8 mouse cellular contexts compared by ENCODE assay signal in genomic region chr19:45047935-45048643, GRCm38 (mm10). TPM values are rescaled to one million over a fixed set of nuclear protein-coding genes. Genes with fewer than 3 reads are reported as not detected.
DNase-seq lines count a peak whose midpoint lies in the region; ATAC-seq lines count a peak whose summit lies in the region.

No protein-coding gene starts in this region.

- peak; percentile 65 for ATAC-seq in forebrain, embryonic 13.5 days
- peak; percentile 45 for ATAC-seq in hindbrain, embryonic 11.5 days (ENCODE audit: low FRiP score)
- peak; percentile 71 for ATAC-seq in lung, embryonic 16.5 days (ENCODE audit: low read depth)

- peaks cover 19% of the 10 kb centered on the region for H3K27me3 ChIP-seq in forebrain, embryonic 13.5 days
- H3K27me3 ChIP-seq in hindbrain, embryonic 11.5 days (ENCODE audit: control insufficient read depth, insufficient read depth, low read length), result peaks cover 15% of the 10 kb centered on the region
- H3K27me3 ChIP-seq in lung, embryonic 16.5 days (ENCODE audit: control insufficient read depth, insufficient read depth, low read depth, low read length), result peaks cover 17% of the 10 kb centered on the region

- peak overlapping the region; percentile 54 for H3K4me3 ChIP-seq in forebrain, embryonic 13.5 days
- H3K4me3 ChIP-seq in hindbrain, embryonic 11.5 days (ENCODE audit: low read depth, low read length), result peak overlapping the region; percentile 46
- H3K4me3 ChIP-seq in lung, embryonic 16.5 days (ENCODE audit: low read length), result peak overlapping the region; percentile 58

- DNase-seq in CD8-positive naive resting alpha-beta T cell, adult 2 months (ENCODE audit: low read depth in 2 of 2, low spot score in 2 of 2), result peak; percentile 64 to 72
- DNase-seq in brain, adult 2 months (ENCODE audit: low read depth, low spot score), result peak; percentile 95
- DNase-seq in hindbrain, embryonic 11.5 days (ENCODE audit: low spot score), result no peak
- DNase-seq in layer of hippocampus, postnatal 14 days (ENCODE audit: low spot score in 2 of 2), result peak; percentile 71 to 85
- DNase-seq in right cerebral cortex, postnatal 10 days (ENCODE audit: low spot score in 2 of 2), result peak; percentile 79 to 92
- no peak for DNase-seq in ovary, postnatal 10 days (ENCODE audit: low spot score)

- H3K4me1 ChIP-seq in forebrain, embryonic 13.5 days, result peaks cover 43% of the 10 kb centered on the region
- peaks cover 8% of the 10 kb centered on the region; the same call in 1 of the 2 replicates for H3K4me1 ChIP-seq in hindbrain, embryonic 11.5 days (replicated peaks; ENCODE audit: control insufficient read depth, insufficient read depth, low read length)
- H3K4me1 ChIP-seq in lung, embryonic 16.5 days (replicated peaks; ENCODE audit: control insufficient read depth, insufficient read depth, low read length), result peaks cover 20% of the 10 kb centered on the region

- H3K36me3 ChIP-seq in forebrain, embryonic 13.5 days (ENCODE audit: poor library complexity, severe bottlenecking), result peaks cover 22% of the 10 kb centered on the region
- no peaks in the 10 kb centered on the region for H3K36me3 ChIP-seq in hindbrain, embryonic 11.5 days (ENCODE audit: control insufficient read depth, insufficient read depth, low read length)
- H3K36me3 ChIP-seq in lung, embryonic 16.5 days (ENCODE audit: control insufficient read depth, insufficient read depth, low read length), result peaks cover 6% of the 10 kb centered on the region; the same call in 1 of the 2 replicates

- peak overlapping the region; percentile 87 for H3K27ac ChIP-seq in forebrain, embryonic 13.5 days
- H3K27ac ChIP-seq in hindbrain, embryonic 11.5 days (ENCODE audit: low read depth, low read length), result peak overlapping the region; percentile 43; the same call in 1 of the 2 replicates
- H3K27ac ChIP-seq in lung, embryonic 16.5 days (ENCODE audit: low read length), result peak overlapping the region; percentile 94

- peak overlapping the region; percentile 68 for H3K4me2 ChIP-seq in forebrain, embryonic 13.5 days
- peak overlapping the region; percentile 55 for H3K4me2 ChIP-seq in hindbrain, embryonic 11.5 days (replicated peaks; ENCODE audit: low read depth, low read length)
- H3K4me2 ChIP-seq in lung, embryonic 16.5 days (ENCODE audit: low read depth, low read length), result peak overlapping the region; percentile 79

- no peaks in the 10 kb centered on the region for H3K9me3 ChIP-seq in forebrain, embryonic 13.5 days (replicated peaks)
- H3K9me3 ChIP-seq in hindbrain, embryonic 11.5 days (ENCODE audit: control insufficient read depth, low read length), result no peaks in the 10 kb centered on the region
- no peaks in the 10 kb centered on the region for H3K9me3 ChIP-seq in lung, embryonic 16.5 days (ENCODE audit: control insufficient read depth, low read length)

- peak overlapping the region; percentile 77 for H3K9ac ChIP-seq in forebrain, embryonic 13.5 days
- H3K9ac ChIP-seq in hindbrain, embryonic 11.5 days (ENCODE audit: low read depth, low read length), result peak overlapping the region; percentile 74
- peak overlapping the region; percentile 69 for H3K9ac ChIP-seq in lung, embryonic 16.5 days (ENCODE audit: low read length)

- whole genome bisulfite sequencing in forebrain, embryonic 13.5 days, result 36% methylated on average over 11 of the region's 11 CpGs
- 51% methylated on average over 11 of the region's 11 CpGs for WGBS in hindbrain, embryonic 11.5 days
- WGBS in lung, embryonic 16.5 days, result 11% methylated on average over 11 of the region's 11 CpGs

RNA-seq across cellular contexts. Expression of gene Sfxn3, which starts 0.8 kb away (rescaled TPM):
- 38.8 and 42.2 TPM in 2 replicates for polyA plus RNA-seq in forebrain, embryonic 13.5 days (2015; fragmentation: Nextera tagmentation; extraction: Ambion mirVana)
- 22.7 and 23.8 TPM in 2 replicates for polyA plus RNA-seq in hindbrain, embryonic 11.5 days (2014; fragmentation: Nextera tagmentation; extraction: Ambion mirVana)
- 100 to 1,000 TPM; 113 to 117 TPM for total RNA-seq in layer of hippocampus, postnatal 14 days (2021)
- 26.0 and 26.1 TPM in 2 replicates for polyA plus RNA-seq in lung, embryonic 16.5 days (2015; fragmentation: Nextera tagmentation; extraction: Ambion mirVana)

RNA-seq across cellular contexts. Expression of gene Pdzd7, which starts 2.6 kb away (rescaled TPM):
- 0.92 and 1.5 TPM in 2 replicates for polyA plus RNA-seq in forebrain, embryonic 13.5 days (2015; fragmentation: Nextera tagmentation; extraction: Ambion mirVana)
- polyA plus RNA-seq in hindbrain, embryonic 11.5 days (2014; fragmentation: Nextera tagmentation; extraction: Ambion mirVana), result 0.62 TPM in 1 of 2 replicates, not detected in the other
- 1 to 10 TPM; 2.1 to 2.3 TPM for total RNA-seq in layer of hippocampus, postnatal 14 days (2021)
- polyA plus RNA-seq in lung, embryonic 16.5 days (2015; fragmentation: Nextera tagmentation; extraction: Ambion mirVana), result 0.21 and 0.33 TPM in 2 replicates

RNA-seq across cellular contexts. Expression of gene Kazald1, which starts 27.0 kb away (rescaled TPM):
- 0.46 and 0.76 TPM in 2 replicates for polyA plus RNA-seq in forebrain, embryonic 13.5 days (2015; fragmentation: Nextera tagmentation; extraction: Ambion mirVana)
- 2.9 and 3.9 TPM in 2 replicates for polyA plus RNA-seq in hindbrain, embryonic 11.5 days (2014; fragmentation: Nextera tagmentation; extraction: Ambion mirVana)
- total RNA-seq in layer of hippocampus, postnatal 14 days (2021), result 1 to 10 TPM in 1 of 2 experiments, under 1 TPM in 1; 0.94 to 1.6 TPM
- 6.8 and 9.8 TPM in 2 replicates for polyA plus RNA-seq in lung, embryonic 16.5 days (2015; fragmentation: Nextera tagmentation; extraction: Ambion mirVana)

RNA-seq across cellular contexts. Expression of gene Lzts2, which starts 33.9 kb away (rescaled TPM):
- 24.5 and 24.7 TPM in 2 replicates for polyA plus RNA-seq in forebrain, embryonic 13.5 days (2015; fragmentation: Nextera tagmentation; extraction: Ambion mirVana)
- 39.7 and 41.0 TPM in 2 replicates for polyA plus RNA-seq in hindbrain, embryonic 11.5 days (2014; fragmentation: Nextera tagmentation; extraction: Ambion mirVana)
- 10 to 100 TPM; 24.0 to 24.6 TPM for total RNA-seq in layer of hippocampus, postnatal 14 days (2021)
- 50.1 and 51.6 TPM in 2 replicates for polyA plus RNA-seq in lung, embryonic 16.5 days (2015; fragmentation: Nextera tagmentation; extraction: Ambion mirVana)

RNA-seq across cellular contexts. Expression of gene Mrpl43, which starts 41.8 kb away (rescaled TPM):
- 82.2 and 89.7 TPM in 2 replicates for polyA plus RNA-seq in forebrain, embryonic 13.5 days (2015; fragmentation: Nextera tagmentation; extraction: Ambion mirVana)
- 69.0 and 75.0 TPM in 2 replicates for polyA plus RNA-seq in hindbrain, embryonic 11.5 days (2014; fragmentation: Nextera tagmentation; extraction: Ambion mirVana)
- 10 to 100 TPM; 46.2 to 47.5 TPM for total RNA-seq in layer of hippocampus, postnatal 14 days (2021)
- 65.2 and 67.2 TPM in 2 replicates for polyA plus RNA-seq in lung, embryonic 16.5 days (2015; fragmentation: Nextera tagmentation; extraction: Ambion mirVana)

Comparison
In these comparisons a context has a peak if more than half of its experiments do, and no peak if none do; other contexts are left out.
1. DNase-seq: peak in CD8-positive naive resting alpha-beta T cell, adult 2 months (2 of 2), brain, adult 2 months (single experiment), layer of hippocampus, postnatal 14 days (2 of 2) and right cerebral cortex, postnatal 10 days (2 of 2); none in hindbrain, embryonic 11.5 days (single experiment) and ovary, postnatal 10 days (single experiment).
2. H3K27ac ChIP-seq: peak in every context shown above with its lines; median percentile 94 in lung, embryonic 16.5 days; 87 in forebrain, embryonic 13.5 days; 43 in hindbrain, embryonic 11.5 days.
3. Peak in every context shown above with its lines, with median percentiles within 50 percentile points of each other: ATAC-seq, H3K4me2 ChIP-seq, H3K4me3 ChIP-seq and H3K9ac ChIP-seq.